Mouse (Mus musculus) intestine, embryonic 16.5 days (tissue): Measurements from ENCODE around the gene Rpap2. TPM values are rescaled to one million over a fixed set of nuclear protein-coding genes. Genes with fewer than 3 reads are reported as not detected.

Experiments used
- ATAC-seq: fragments of 200-750 bp; cut with Nextera tagmentation; 2 replicates; pipeline ENCODE4 v1.8.0; 2017; ENCODE audit warnings: moderate TSS enrichment, moderate library complexity
- H3K27ac ChIP-seq: fragments of 300-500 bp; sonication (generic); 2 replicates; pipeline ENCODE4 v1.5.1; 2014; ENCODE audit warnings: mild to moderate bottlenecking, low read length
- H3K27me3 ChIP-seq: fragments of 300-500 bp; sonication (generic); replicated peaks from 2 replicates; pipeline ENCODE4 v1.6.1; 2014; ENCODE audit warnings: low read length, control low read depth, mixed read lengths; ENCODE audit not compliant: control insufficient read depth, insufficient read depth
- H3K36me3 ChIP-seq: fragments of 300-500 bp; sonication (generic); 2 replicates; pipeline ENCODE4 v1.6.1; 2014; ENCODE audit warnings: low read length, control low read depth; ENCODE audit not compliant: control insufficient read depth, insufficient read depth
- H3K4me1 ChIP-seq: fragments of 300-500 bp; sonication (generic); 2 replicates; pipeline ENCODE4 v1.6.1; 2014; ENCODE audit warnings: low read length, control low read depth, mixed read lengths; ENCODE audit not compliant: control insufficient read depth, insufficient read depth
- H3K4me2 ChIP-seq: fragments of 300-500 bp; sonication (generic); 2 replicates; pipeline ENCODE4 v1.6.1; 2014; ENCODE audit warnings: low read depth, low read length, control low read depth
- H3K4me3 ChIP-seq: fragments of 300-500 bp; sonication (generic); 2 replicates; pipeline ENCODE4 v1.5.1; 2014; ENCODE audit warnings: mild to moderate bottlenecking, low read length
- H3K9ac ChIP-seq: fragments of 300-500 bp; sonication (generic); 2 replicates; pipeline ENCODE4 v1.6.1; 2014; ENCODE audit warnings: low read depth, low read length
- H3K9me3 ChIP-seq: fragments of 300-500 bp; sonication (generic); 2 replicates; pipeline ENCODE4 v1.6.1; 2016; ENCODE audit warnings: low read length, control low read depth; ENCODE audit not compliant: control insufficient read depth
- WGBS: fragments of 180-500 bp; shearing (Covaris S2); extraction: QIAGEN DNeasy Blood & Tissue Kit; methylation state at CpG from one replicate; pipeline ENCODE4 v1.1.7; 2014; 5-methylcytosine and 5-hydroxymethylcytosine counted together
- polyA plus RNA-seq: library from polyadenylated mRNA; unstranded; fragments of >200 nt; fragmentation: Nextera tagmentation; extraction: Ambion mirVana; gene quantifications from 2 replicates; pipeline ENCODE4 v1.2.1, GENCODE M21; 2015

Rpap2 gene
- polyA plus RNA-seq, 1 experiment from 2014 or later = 13.8 TPM

DNA sequence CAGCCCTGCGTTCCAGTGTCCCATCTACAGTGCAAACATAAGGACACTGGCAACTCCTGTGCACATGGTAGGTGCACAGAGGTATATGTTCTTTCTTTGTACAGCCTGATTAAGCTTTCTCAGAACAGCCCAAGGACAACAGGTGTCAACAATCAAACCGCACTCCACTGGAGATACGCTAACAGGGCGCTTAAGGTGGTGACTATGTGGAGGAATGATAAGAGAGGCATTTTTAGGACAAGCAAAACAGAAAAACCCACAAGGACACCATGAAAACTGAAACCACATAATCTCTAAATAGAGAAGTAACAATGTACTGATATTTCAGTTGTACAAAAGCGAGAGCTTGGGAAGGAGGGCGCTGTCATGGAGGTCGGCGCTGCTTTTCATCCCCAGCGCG is 103.7 kb downstream of the Rpap2 start:
- 86% methylated on average over 10 of the region's 10 CpGs for WGBS

DNA sequence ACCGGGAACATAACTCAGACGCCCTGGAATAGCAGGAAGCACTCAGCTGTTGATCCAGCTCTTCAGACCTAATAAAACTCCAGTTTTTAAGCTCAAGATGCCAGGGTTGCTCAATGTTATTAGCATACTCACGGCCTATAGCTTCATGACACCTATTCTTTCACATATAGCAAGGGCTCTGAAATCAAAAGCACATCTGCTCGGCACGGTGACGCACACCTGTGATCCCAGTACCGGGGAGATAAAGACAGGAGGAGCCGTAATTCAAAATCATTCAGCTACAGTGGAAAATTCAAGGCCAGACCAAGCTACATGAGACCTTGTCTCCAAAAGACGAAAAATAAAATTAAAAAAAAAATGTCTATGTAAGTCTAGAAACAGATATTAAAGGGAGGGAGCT is 104.5 kb downstream of the Rpap2 start:
- no peak for ATAC-seq
- WGBS = 77% methylated on average over 9 of the region's 9 CpGs
- no peak overlapping the region for H3K4me2 ChIP-seq
- no peaks in the 10 kb centered on the region for H3K36me3 ChIP-seq
- no peak overlapping the region for H3K9ac ChIP-seq
- H3K9me3 ChIP-seq = no peaks in the 10 kb centered on the region; the same call in 1 of the 2 replicates
- no peak overlapping the region for H3K27ac ChIP-seq
- H3K4me3 ChIP-seq = no peak overlapping the region
- no peaks in the 10 kb centered on the region for H3K4me1 ChIP-seq
- H3K27me3 ChIP-seq = no peaks in the 10 kb centered on the region

More for the DNA sequence above, 103.7 kb downstream of the Rpap2 start:
- Histone ChIP-seq H3K27ac (no peak overlapping the region), H3K27me3 (no peaks in the 10 kb centered on the region), H3K36me3 (no peaks in the 10 kb centered on the region), H3K4me3 (no peak overlapping the region), H3K4me2 (no peak overlapping the region), H3K9ac (no peak overlapping the region), H3K4me1 (no peaks in the 10 kb centered on the region), H3K9me3 (no peaks in the 10 kb centered on the region; the same call in 1 of the 2 replicates)
- no peak for ATAC-seq

DNA sequence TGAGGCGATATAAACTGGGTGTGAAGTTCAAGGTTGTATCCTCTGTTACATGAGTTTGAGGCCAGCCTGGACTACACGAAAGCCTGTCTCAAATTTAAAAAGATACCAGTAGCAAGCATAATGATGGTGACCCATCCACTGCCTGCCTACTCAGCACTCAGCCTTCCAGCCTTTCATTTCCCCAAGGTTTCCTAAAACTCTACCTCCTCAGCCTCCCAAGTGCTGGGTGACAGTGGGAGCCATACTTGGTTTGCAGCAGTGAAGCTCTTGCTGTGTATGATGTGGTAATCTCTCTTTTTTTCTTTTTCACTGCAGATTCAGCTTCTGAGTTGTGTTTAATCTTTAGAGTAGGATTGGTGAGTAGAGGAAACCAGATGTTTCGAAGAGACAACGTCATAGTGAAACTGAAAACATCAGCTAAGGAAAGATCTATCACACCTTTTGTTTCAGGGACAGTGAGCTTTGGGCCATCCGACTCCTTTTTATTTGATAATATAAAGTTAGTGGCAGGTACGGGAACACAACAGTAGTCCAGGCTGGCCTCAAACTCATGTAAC is 106.1 kb downstream of the Rpap2 start:
- H3K27ac ChIP-seq = no peak overlapping the region
- H3K4me2 ChIP-seq = no peak overlapping the region
- H3K27me3 ChIP-seq = no peaks in the 10 kb centered on the region
- H3K9me3 ChIP-seq = no peaks in the 10 kb centered on the region
- ATAC-seq = no peak
- no peak overlapping the region for H3K4me3 ChIP-seq
- H3K36me3 ChIP-seq = no peaks in the 10 kb centered on the region
- WGBS = 83% methylated on average over 6 of the region's 6 CpGs
- H3K9ac ChIP-seq = no peak overlapping the region
- H3K4me1 ChIP-seq = no peaks in the 10 kb centered on the region

DNA sequence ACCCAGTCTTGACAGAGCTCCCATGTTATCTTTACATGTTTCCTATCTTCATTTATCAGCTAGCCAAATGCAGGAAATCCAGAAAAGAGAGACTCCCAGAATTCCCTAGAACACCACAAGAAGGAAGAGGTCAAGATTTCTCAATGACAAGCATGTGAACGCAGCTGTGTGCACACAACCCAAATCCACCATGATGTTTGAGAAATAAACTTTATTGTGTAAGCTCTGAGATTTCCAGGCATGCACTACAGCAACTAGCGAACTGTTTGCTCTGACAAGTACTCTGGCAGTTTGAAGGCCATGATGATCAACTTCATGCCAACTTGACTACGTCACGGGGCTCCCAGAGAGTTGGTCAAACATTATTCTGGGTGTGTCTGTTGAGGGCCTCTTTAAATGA is 108.6 kb downstream of the Rpap2 start:
- Histone ChIP-seq H3K4me1 (no peaks in the 10 kb centered on the region), H3K27ac (no peak overlapping the region), H3K9me3 (no peaks in the 10 kb centered on the region), H3K27me3 (no peaks in the 10 kb centered on the region), H3K36me3 (no peaks in the 10 kb centered on the region), H3K4me2 (no peak overlapping the region), H3K9ac (no peak overlapping the region), H3K4me3 (no peak overlapping the region)
- 68% methylated on average over 4 of the region's 4 CpGs for WGBS
- ATAC-seq = peak; percentile 59; the same call in 1 of the 2 replicates

DNA sequence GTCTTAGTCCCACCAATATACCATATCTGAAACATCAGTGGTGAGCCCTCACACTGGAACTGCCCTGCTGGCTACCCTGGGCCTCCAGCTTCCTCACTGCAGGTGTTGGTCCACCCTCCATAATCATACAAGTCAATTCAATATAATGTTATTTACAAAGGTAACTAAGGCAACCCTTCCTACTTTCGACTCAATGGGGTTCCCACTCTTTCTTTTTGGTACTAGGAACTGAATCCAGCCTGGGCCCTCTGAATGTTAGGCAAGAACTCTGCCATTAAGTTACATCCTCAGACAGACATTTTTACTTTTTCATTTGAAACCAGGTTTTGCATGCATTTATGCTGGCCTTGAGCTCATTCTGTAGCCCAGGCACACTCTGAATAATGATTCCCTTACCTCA is 109.1 kb downstream of the Rpap2 start:
- no peak overlapping the region for H3K9ac ChIP-seq
- H3K4me3 ChIP-seq = no peak overlapping the region
- 72% methylated on average over 1 of the region's 1 CpGs for WGBS
- H3K27me3 ChIP-seq = no peaks in the 10 kb centered on the region
- H3K27ac ChIP-seq = no peak overlapping the region
- H3K4me2 ChIP-seq = no peak overlapping the region
- no peaks in the 10 kb centered on the region for H3K36me3 ChIP-seq
- ATAC-seq = no peak; the same call in 1 of the 2 replicates
- H3K4me1 ChIP-seq = no peaks in the 10 kb centered on the region
- 0 out of 2 replicates have a peak, but pooled peaks cover 1% of the 10 kb centered on the region for H3K9me3 ChIP-seq

DNA sequence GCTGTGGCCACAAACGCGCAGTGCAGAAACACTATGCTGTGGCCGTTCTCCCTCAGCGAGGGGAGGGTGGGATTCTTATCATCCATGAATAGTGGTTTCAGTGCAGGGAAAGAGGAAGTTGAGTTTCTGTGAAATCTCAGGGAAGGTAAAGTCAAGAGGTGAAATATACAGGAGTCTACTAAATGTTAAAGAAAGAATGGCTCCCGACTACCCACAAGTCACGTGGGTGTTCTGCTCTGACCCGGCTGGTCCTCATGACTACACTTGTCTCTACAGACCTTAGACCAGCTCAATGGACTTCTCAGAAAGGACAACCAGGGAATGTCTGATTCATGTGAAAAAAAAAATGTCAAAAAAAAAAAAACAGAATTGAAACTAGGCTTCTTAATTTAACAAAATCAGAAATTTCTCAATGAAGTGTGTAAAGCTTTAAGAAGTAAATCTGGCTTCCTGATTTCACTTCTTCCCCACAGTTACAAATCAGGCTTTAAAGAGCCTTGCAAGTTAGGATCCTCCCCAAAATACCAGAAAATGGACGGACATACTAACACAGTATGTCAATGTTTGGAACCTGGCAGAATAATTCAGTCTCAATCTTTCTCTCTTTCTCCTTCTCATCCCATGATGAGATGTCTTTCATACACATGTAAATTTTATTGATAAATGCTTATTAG is 111.1 kb downstream of the Rpap2 start:
- 0 out of 2 replicates have a peak, but pooled peaks cover 3% of the 10 kb centered on the region for H3K9me3 ChIP-seq
- no peaks in the 10 kb centered on the region for H3K36me3 ChIP-seq
- H3K27ac ChIP-seq = no peak overlapping the region
- no peaks in the 10 kb centered on the region for H3K27me3 ChIP-seq
- no peak overlapping the region for H3K9ac ChIP-seq
- ATAC-seq = no peak
- H3K4me3 ChIP-seq = no peak overlapping the region
- 77% methylated on average over 8 of the region's 8 CpGs for WGBS
- no peak overlapping the region for H3K4me2 ChIP-seq
- H3K4me1 ChIP-seq = no peaks in the 10 kb centered on the region

Other genes with a start within 250 kb of the Rpap2 start
- gene Ephx4, start 194.6 kb upstream of the Rpap2 start, polyA plus RNA-seq = 0.21 and 0.50 TPM in 2 replicates
- gene Lpcat2b, start 165.8 kb upstream of the Rpap2 start, polyA plus RNA-seq = not detected in 2 replicates
- 2.7 and 2.8 TPM in 2 replicates for gene Btbd8, start 159.4 kb upstream of the Rpap2 start, polyA plus RNA-seq
- 0.16 and 0.38 TPM in 2 replicates for gene Gm42669, start 89.8 kb upstream of the Rpap2 start, polyA plus RNA-seq
- 0.04 and 0.05 TPM in 2 replicates for gene 1700028K03Rik, start 62.7 kb upstream of the Rpap2 start, polyA plus RNA-seq
- 18.2 and 21.3 TPM in 2 replicates for gene Glmn, start 515 bp downstream of the Rpap2 start, polyA plus RNA-seq
- 0.92 and 1.1 TPM in 2 replicates for gene Gfi1, start 128.7 kb downstream of the Rpap2 start, polyA plus RNA-seq
- gene Ube2d2b, start 232.7 kb downstream of the Rpap2 start, polyA plus RNA-seq = 0.07 TPM in 2 replicates